Mouse (Mus musculus) left cerebral cortex, adult 2 months (tissue): ENCODE results near the gene Serinc3. TPM values are rescaled to one million over a fixed set of nuclear protein-coding genes. Genes with fewer than 3 reads are reported as not detected.

Experiments used
- DNase-seq, 2 experiments: peaks; one replicate each; pipeline ENCODE4 v3.0.0; 2021 to 2022; ENCODE audit warnings: low spot score in 2 of 2, mixed read lengths in 1 of 2; ENCODE audit errors: extremely low spot score in 1 of 2
- H3K27ac ChIP-seq: fragments of 200-600 bp; 2 replicates; pipeline ENCODE4 v1.8.1; 2022
- H3K4me3 ChIP-seq: fragments of 200-600 bp; 2 replicates; pipeline ENCODE4 v1.8.1; 2022
- CTCF ChIP-seq: fragments of 200-600 bp; IDR thresholded peaks from 2 replicates; pipeline ENCODE4 v1.8.1; 2022; ENCODE audit warnings: antibody characterized with exemption, mild to moderate bottlenecking, moderate library complexity
- intact Hi-C: fragments of 180-260 bp; cut with DNase I; formaldehyde crosslinking; loops from one replicate; pipeline ENCODE4 v1.15.1; 2025
- total RNA-seq, 2 experiments: library from RNA; stranded (reverse); gene quantifications; 2 replicates each; pipeline ENCODE4 v1.2.3; 2021

The Serinc3 gene
- total RNA-seq, 2 experiments from 2014 or later, result 213 to 234 TPM

DNA sequence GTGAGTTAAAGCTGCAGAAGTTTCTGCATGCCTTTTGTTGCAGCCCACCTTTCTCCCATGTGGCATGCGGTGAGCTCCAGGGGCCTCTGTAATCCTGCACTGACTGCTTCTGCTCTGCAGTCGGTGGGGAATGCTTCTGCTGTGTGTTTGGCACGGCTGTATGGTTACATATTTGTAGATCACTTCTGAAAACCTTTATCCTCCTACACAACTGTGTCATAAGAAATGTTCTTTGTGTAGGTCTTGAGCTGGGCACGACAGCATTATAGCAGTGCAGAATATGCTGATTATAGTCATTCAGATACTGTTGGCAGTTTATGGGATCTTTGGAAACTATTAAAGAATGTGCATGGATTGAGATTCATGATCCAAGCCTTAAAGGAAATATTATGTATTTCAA lies 40.4 kb upstream of the Serinc3 start:
- no peak for DNase-seq
- no peak for TF ChIP-seq CTCF
- intact Hi-C loops, result loop anchor here (1.0 to 2.0 kb wide), 2 partner anchors 10 to 34 kb away; no protein-coding TSS in a partner anchor

GRCm38 (mm10) chr2:163682344-163682743 lies 37.4 kb upstream of the Serinc3 start:
- no peak for DNase-seq
- H3K4me3 ChIP-seq, result no peak overlapping the region
- no peak for TF ChIP-seq CTCF
- intact Hi-C loops, result no loop called here
- no peak overlapping the region for H3K27ac ChIP-seq

More for the DNA sequence above, 40.4 kb upstream of the Serinc3 start:
- Histone ChIP-seq H3K27ac (peak overlapping the region; percentile 91), H3K4me3 (no peak overlapping the region)

GRCm38 (mm10) chr2:163676745-163677144 lies 31.8 kb upstream of the Serinc3 start:
- intact Hi-C loops, result no loop called here
- Histone ChIP-seq H3K4me3 (no peak overlapping the region), H3K27ac (peak overlapping the region; percentile 95)
- TF ChIP-seq CTCF, result no peak
- DNase-seq, result no peak

DNA sequence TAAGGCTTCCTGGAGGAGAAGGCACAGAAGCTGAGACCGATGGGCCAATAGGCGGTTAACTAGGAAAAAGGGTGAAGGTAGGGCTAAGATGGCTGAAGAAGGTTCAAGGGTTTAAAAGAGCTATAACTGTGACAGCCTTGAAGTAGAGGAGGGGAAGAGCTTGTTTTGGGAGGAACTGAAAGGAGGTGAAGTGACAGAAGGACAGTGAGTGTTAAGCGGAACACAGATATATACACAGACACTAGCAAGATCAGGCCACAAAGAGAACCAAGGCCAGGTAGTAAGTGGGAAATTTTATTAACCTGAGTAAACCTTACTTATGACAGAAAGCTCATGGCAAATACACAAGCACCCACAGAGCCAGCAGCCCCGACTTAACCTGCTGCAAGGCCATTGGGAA lies 31.4 kb upstream of the Serinc3 start:
- Histone ChIP-seq H3K27ac (peak overlapping the region; percentile 95), H3K4me3 (no peak overlapping the region)
- TF ChIP-seq CTCF, result no peak
- no peak for DNase-seq
- intact Hi-C loops, result no loop called here

DNA sequence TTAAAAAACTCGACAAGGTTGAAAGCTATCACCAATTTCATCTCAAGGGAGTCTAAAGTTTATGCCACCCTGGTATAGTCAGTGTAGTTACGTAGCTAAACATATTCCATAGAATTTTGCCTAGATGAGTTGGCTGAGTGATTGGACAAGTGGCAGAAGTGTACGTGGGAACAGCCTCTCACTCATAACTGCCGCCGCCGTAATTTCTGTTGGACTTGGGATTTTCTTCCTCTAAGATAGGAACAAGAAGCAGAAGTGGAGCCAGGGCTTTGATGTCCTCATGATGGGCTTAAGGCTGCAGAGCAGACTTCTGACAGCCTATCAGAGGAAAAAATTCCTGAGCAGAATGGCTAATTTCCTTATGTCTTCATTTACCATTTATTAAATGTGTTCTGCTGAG lies 30.7 kb upstream of the Serinc3 start:
- no peak for DNase-seq
- TF ChIP-seq CTCF, result no peak
- peak overlapping the region; percentile 95 for H3K27ac ChIP-seq
- no peak overlapping the region for H3K4me3 ChIP-seq
- intact Hi-C loops, result loop anchor here (1.0 to 2.0 kb wide), 4 partner anchors 10 to 35 kb away; no protein-coding TSS in a partner anchor

DNA sequence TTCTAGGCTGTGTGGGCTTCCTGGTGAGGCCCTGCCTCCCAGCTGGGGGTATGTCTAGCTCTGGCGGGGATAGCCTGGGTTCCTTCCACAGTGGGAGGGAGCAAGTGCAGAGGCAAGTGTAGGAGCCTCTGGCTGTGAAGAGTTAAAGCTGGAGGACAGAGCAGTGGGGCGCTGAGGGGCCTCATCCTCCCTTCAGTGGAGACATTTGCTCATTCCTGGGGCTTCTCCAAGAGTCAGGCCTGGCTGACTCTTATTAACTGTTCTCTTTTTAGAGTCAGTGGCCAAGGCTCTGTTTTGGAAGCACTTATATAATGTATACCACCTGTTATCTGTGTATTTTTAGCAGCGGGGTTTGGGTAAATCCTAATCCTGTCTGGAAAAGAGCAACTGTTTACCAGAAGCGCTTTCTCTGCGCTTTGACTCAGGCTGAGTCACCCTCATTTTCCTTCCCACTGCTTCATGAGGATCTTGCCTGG lies 30.3 kb upstream of the Serinc3 start:
- no peak overlapping the region for H3K4me3 ChIP-seq
- peak overlapping the region; percentile 95 for H3K27ac ChIP-seq
- DNase-seq, result peak; percentile 38 to 40
- intact Hi-C loops, result loop anchor here (1.0 to 2.0 kb wide), 4 partner anchors 10 to 36 kb away; no protein-coding TSS in a partner anchor
- TF ChIP-seq CTCF, result no peak

DNA sequence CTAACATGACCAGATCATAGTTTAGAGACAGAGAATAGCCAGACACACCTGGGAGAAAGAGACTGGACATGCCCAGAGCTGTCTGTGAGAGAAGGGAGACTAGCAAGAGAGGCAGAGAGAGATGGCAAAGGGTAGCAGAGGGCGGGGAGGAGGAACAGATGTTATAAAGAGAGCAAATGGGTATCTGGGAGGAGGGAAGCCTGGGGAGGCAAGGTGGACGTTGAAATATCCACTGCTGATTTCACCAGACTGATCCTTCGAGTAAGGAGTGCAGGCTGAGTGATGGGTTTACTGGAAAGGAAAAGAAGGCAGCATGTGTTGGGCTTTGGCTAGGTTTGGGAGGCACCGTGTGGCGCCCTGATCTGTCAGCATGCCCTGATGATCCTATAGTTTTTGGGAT lies 29.5 kb upstream of the Serinc3 start:
- intact Hi-C loops, result loop anchor here (2.0 kb wide), 2 partner anchors 28 to 36 kb away; no protein-coding TSS in a partner anchor
- Histone ChIP-seq H3K4me3 (no peak overlapping the region), H3K27ac (peak overlapping the region; percentile 95)
- no peak for DNase-seq
- TF ChIP-seq CTCF, result no peak

- no peak for TF ChIP-seq CTCF
- no peak for DNase-seq
- Histone ChIP-seq H3K4me3 (no peak overlapping the region), H3K27ac (peak overlapping the region; percentile 50; the same call in 1 of the 2 replicates)
- intact Hi-C loops, result no loop called here
These were observed 26.1 kb upstream of the Serinc3 start for GRCm38 (mm10) chr2:163670872-163671594.

- Histone ChIP-seq H3K4me3 (no peak overlapping the region), H3K27ac (no peak overlapping the region)
- no peak for DNase-seq
- intact Hi-C loops, result no loop called here
- no peak for TF ChIP-seq CTCF
These were observed 22.1 kb upstream of the Serinc3 start for GRCm38 (mm10) chr2:163667045-163667444.

DNA sequence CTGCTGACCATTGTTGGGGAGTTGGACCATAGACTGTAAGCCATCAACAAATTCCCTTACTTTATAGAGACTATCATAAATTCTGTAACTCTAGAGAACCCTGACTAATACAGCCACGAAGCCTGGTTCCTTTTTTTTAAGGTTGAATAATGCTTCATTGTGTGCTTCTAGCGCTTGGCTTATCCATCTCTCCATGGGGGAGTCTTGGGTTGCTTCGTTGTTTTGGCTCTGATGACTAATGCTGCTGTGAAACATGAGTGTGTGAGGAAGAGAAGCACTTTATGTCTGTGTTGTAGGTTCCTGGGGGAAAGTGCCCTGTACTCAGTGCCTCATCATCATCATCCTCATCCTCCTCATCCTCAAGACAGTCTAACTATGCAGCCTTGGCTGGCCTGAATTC lies 19.0 kb upstream of the Serinc3 start:
- H3K27ac ChIP-seq, result peak overlapping the region; percentile 53; the same call in 1 of the 2 replicates
- TF ChIP-seq CTCF, result no peak
- H3K4me3 ChIP-seq, result no peak overlapping the region
- no peak for DNase-seq
- intact Hi-C loops, result no loop called here

DNA sequence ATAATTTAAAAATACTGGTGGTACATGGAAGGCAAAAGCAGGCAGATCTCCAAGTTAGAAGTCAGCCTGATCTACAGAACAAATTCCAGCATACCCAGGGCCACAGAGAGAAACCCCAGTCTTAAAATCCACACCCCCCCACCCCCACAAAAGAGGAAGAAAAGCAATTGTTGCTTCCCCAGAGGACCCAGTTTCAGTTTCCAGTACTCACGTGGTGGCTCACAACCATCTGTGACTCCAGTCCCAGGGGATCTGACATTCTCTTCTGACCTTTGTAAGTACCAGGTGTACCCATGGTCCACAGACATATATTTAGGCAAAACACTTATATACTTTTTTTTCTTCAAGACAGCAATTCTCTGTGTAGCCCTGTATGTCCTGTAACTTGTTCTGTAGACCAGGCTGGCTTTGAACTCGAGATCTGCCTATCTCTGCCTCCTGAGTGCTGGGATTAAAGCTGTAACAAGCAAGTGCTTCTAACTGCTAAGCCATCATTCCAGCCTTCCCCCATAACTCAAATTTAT lies 17.8 kb upstream of the Serinc3 start:
- intact Hi-C loops, result no loop called here
- no peak overlapping the region for H3K4me3 ChIP-seq
- peak overlapping the region; percentile 70 for H3K27ac ChIP-seq
- DNase-seq, result no peak
- no peak for TF ChIP-seq CTCF

- intact Hi-C loops, result no loop called here
- Histone ChIP-seq H3K27ac (peak overlapping the region; percentile 70), H3K4me3 (peak overlapping the region; percentile 11; the same call in 1 of the 2 replicates)
- no peak for TF ChIP-seq CTCF
- no peak for DNase-seq
These were observed 17.1 kb upstream of the Serinc3 start for GRCm38 (mm10) chr2:163662076-163662475.
